Mouse (Mus musculus): ENCODE measurements around the gene Twf1.

- no peak for TF ChIP-seq CTCF (IDR thresholded peaks at IDR 0.05; ENCODE audit: low read depth, low read length)
- no peak for TF ChIP-seq GATA2 (IDR thresholded peaks at IDR 0.05; ENCODE audit: borderline replicate concordance, low read depth, low read length)
- TF ChIP-seq POLR2AphosphoS5 (IDR thresholded peaks at IDR 0.05; ENCODE audit: insufficient replicate concordance, low read depth, low read length) = no peak
- no peak for TF ChIP-seq GATA1 (IDR thresholded peaks at IDR 0.05; ENCODE audit: borderline replicate concordance, low read length)
- TF ChIP-seq TAL1 (conservative IDR thresholded peaks at IDR 0.05; ENCODE audit: low read depth, low read length) = no peak
These were observed 1.7 kb upstream of the Twf1 start for GRCm38 (mm10) chr15:94591356-94591755.
